Mouse (Mus musculus) fibroblast of lung, adult 2 months (primary cell): Measurements from ENCODE around the gene Helt.

Experiments used
- DNase-seq: peaks from one replicate; pipeline ENCODE4 v3.0.0-alpha.2; 2011; ENCODE audit warnings: low read depth

Gene Helt

GRCm38 (mm10) chr8:46294181-46294892, at the start of gene Helt:
Helt (minus strand) TSS chr8:46294671.
- DNase-seq: no peak

- DNase-seq: no peak
These were observed 47.8 kb upstream of the Helt start for GRCm38 (mm10) chr8:46342272-46342671.

- DNase-seq: no peak
These were observed 46.2 kb upstream of the Helt start for GRCm38 (mm10) chr8:46340381-46341273.

- no peak for DNase-seq
These were observed 44.8 kb upstream of the Helt start for GRCm38 (mm10) chr8:46339317-46339716.

- DNase-seq: no peak
These were observed 41.9 kb upstream of the Helt start for GRCm38 (mm10) chr8:46336351-46336750.

- DNase-seq: no peak
These were observed 38.1 kb upstream of the Helt start for GRCm38 (mm10) chr8:46332389-46333061.

GRCm38 (mm10) chr8:46331801-46332200, 37.3 kb upstream of the Helt start:
- no peak for DNase-seq

- no peak for DNase-seq
These were observed 34.9 kb upstream of the Helt start for GRCm38 (mm10) chr8:46329396-46329795.

GRCm38 (mm10) chr8:46327284-46327683, 32.8 kb upstream of the Helt start:
- no peak for DNase-seq

GRCm38 (mm10) chr8:46326715-46327114, 32.2 kb upstream of the Helt start:
- no peak for DNase-seq

GRCm38 (mm10) chr8:46324676-46325075, 30.2 kb upstream of the Helt start:
- DNase-seq: no peak

GRCm38 (mm10) chr8:46323672-46324191, 29.3 kb upstream of the Helt start:
- no peak for DNase-seq

GRCm38 (mm10) chr8:46322833-46323232, 28.4 kb upstream of the Helt start:
- DNase-seq: no peak

GRCm38 (mm10) chr8:46322421-46322820, 27.9 kb upstream of the Helt start:
- DNase-seq: no peak

- no peak for DNase-seq
These were observed 24.3 kb upstream of the Helt start for GRCm38 (mm10) chr8:46318802-46319201.

GRCm38 (mm10) chr8:46317161-46317560, 22.7 kb upstream of the Helt start:
- no peak for DNase-seq

GRCm38 (mm10) chr8:46313798-46314197, 19.3 kb upstream of the Helt start:
- DNase-seq: no peak

GRCm38 (mm10) chr8:46311159-46311558, 16.7 kb upstream of the Helt start:
- peak; percentile 49 for DNase-seq

GRCm38 (mm10) chr8:46308189-46308588, 13.7 kb upstream of the Helt start:
- DNase-seq: no peak

GRCm38 (mm10) chr8:46305733-46306349, 11.4 kb upstream of the Helt start:
- DNase-seq: no peak

GRCm38 (mm10) chr8:46302121-46302520, 7.7 kb upstream of the Helt start:
- DNase-seq: no peak

- DNase-seq: no peak
These were observed 4.4 kb upstream of the Helt start for GRCm38 (mm10) chr8:46298847-46299246.
